In the genomic region with DNA sequence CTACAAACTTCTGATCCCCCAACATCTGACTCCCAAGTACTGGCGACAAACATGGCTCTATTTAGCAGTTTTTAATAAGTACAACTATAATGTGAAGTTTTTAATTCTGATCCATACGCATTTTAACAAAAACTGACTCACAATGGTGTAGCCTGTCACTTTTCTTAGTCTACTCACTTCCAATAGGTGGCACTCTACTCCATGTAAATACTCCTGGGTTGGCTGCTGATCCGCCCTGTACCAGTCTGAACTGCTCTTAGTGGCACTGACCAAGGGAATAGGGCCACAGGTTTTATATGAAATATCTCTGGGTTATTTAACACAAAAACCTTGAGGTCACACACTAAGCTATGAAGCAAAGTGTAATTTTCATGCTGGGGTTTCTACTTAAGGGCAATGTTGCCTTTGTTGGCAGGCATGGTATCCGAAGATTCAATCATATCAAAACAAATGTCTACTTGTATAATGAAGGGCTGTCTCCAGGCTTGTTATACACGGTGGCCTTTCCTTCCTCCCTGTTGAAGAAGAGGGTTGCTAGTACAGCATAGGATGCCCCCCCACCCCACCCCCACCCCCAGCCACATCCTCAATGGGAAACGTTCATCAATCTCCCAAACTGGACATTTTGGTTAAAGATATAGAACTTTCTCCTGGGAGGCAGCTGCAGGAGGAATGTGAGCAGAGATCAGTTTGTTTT, we compare ENCODE assay signal across 8 mouse cellular contexts.
A peak's percentile ranks its signal among the peaks of the same experiment; 100 is the strongest.
DNase-seq lines count a peak whose midpoint lies in the region; ATAC-seq lines count a peak whose summit lies in the region.

No protein-coding gene starts in this region.

- DNase-seq in adrenal gland, adult 2 months: peak; percentile 53
- DNase-seq in adrenal gland, postnatal 25 days: no peak
- DNase-seq in urinary bladder, postnatal 36 days (ENCODE audit: low spot score in 2 of 2): peak; percentile 13 to 26
- DNase-seq in urinary bladder, postnatal 4 days (ENCODE audit: low spot score in 2 of 2): no peak
- peak; percentile 40 for DNase-seq in lung, postnatal 14 days

- H3K27ac ChIP-seq in heart, embryonic 15.5 days: no peak overlapping the region
- H3K27ac ChIP-seq in kidney, embryonic 15.5 days: no peak overlapping the region
- no peak overlapping the region for H3K27ac ChIP-seq in stomach, embryonic 14.5 days (ENCODE audit: low read length)

- no peak overlapping the region for H3K4me3 ChIP-seq in heart, embryonic 15.5 days
- H3K4me3 ChIP-seq in kidney, embryonic 15.5 days (replicated peaks): no peak overlapping the region
- no peak overlapping the region for H3K4me3 ChIP-seq in stomach, embryonic 14.5 days (ENCODE audit: low read depth, low read length)

- WGBS in heart, embryonic 15.5 days: 48% methylated on average over 6 of the region's 6 CpGs
- 52% methylated on average over 6 of the region's 6 CpGs for WGBS in kidney, embryonic 15.5 days
- 42% methylated on average over 6 of the region's 6 CpGs for WGBS in stomach, embryonic 14.5 days

- no peak overlapping the region for H3K4me2 ChIP-seq in heart, embryonic 15.5 days
- no peak overlapping the region for H3K4me2 ChIP-seq in kidney, embryonic 15.5 days
- no peak overlapping the region for H3K4me2 ChIP-seq in stomach, embryonic 14.5 days (replicated peaks; ENCODE audit: low read depth, low read length)

- H3K9ac ChIP-seq in heart, embryonic 15.5 days: no peak overlapping the region
- no peak overlapping the region for H3K9ac ChIP-seq in kidney, embryonic 15.5 days
- no peak overlapping the region for H3K9ac ChIP-seq in stomach, embryonic 14.5 days (replicated peaks; ENCODE audit: low read depth, low read length)

- peak; percentile 53; the same call in 1 of the 2 replicates for ATAC-seq in heart, embryonic 15.5 days (replicated peaks; ENCODE audit: insufficient number of reproducible peaks, insufficient read depth, low FRiP score, low read depth)
- ATAC-seq in kidney, embryonic 15.5 days (replicated peaks; ENCODE audit: low FRiP score): peak; percentile 90
- ATAC-seq in stomach, embryonic 14.5 days (ENCODE audit: insufficient number of reproducible peaks, insufficient read depth, low FRiP score, low read depth): 0 out of 2 replicates have a peak, but pooled peaks have one; percentile 58

- no peaks in the 10 kb centered on the region for H3K27me3 ChIP-seq in heart, embryonic 15.5 days
- H3K27me3 ChIP-seq in kidney, embryonic 15.5 days: no peaks in the 10 kb centered on the region
- H3K27me3 ChIP-seq in stomach, embryonic 14.5 days (ENCODE audit: control insufficient read depth, insufficient read depth, low read length): no peaks in the 10 kb centered on the region

- no peaks in the 10 kb centered on the region; the same call in 1 of the 2 replicates for H3K36me3 ChIP-seq in heart, embryonic 15.5 days
- H3K36me3 ChIP-seq in kidney, embryonic 15.5 days: peaks cover 13% of the 10 kb centered on the region
- no peaks in the 10 kb centered on the region for H3K36me3 ChIP-seq in stomach, embryonic 14.5 days (ENCODE audit: control insufficient read depth, insufficient read depth, low read length)

- peaks cover 8% of the 10 kb centered on the region for H3K4me1 ChIP-seq in heart, embryonic 15.5 days (replicated peaks)
- peaks cover 13% of the 10 kb centered on the region for H3K4me1 ChIP-seq in kidney, embryonic 15.5 days
- H3K4me1 ChIP-seq in stomach, embryonic 14.5 days (ENCODE audit: control insufficient read depth, insufficient read depth, low read length): peaks cover under 1% of the 10 kb centered on the region; the same call in 1 of the 2 replicates

- H3K9me3 ChIP-seq in heart, embryonic 15.5 days (replicated peaks): no peaks in the 10 kb centered on the region
- no peaks in the 10 kb centered on the region for H3K9me3 ChIP-seq in kidney, embryonic 15.5 days (replicated peaks)
- peaks cover 2% of the 10 kb centered on the region; the same call in 1 of the 2 replicates for H3K9me3 ChIP-seq in stomach, embryonic 14.5 days (ENCODE audit: control insufficient read depth, low read depth, low read length)

Comparison
In these comparisons a context has a peak if more than half of its experiments do, and no peak if none do; other contexts are left out.
1. DNase-seq: peak in adrenal gland, adult 2 months (single experiment), urinary bladder, postnatal 36 days (2 of 2) and lung, postnatal 14 days (single experiment); none in adrenal gland, postnatal 25 days (single experiment) and urinary bladder, postnatal 4 days (0 of 2).
2. Peak in every context shown above with its lines, with median percentiles within 50 percentile points of each other: ATAC-seq.